Mouse (Mus musculus) hindbrain, embryonic 12.5 days (tissue): ENCODE measurements around the gene Chd2. TPM values are rescaled to one million over a fixed set of nuclear protein-coding genes. Genes with fewer than 3 reads are reported as not detected.

ENCODE experiments used
- ATAC-seq: fragments of 200-750 bp; cut with Nextera tagmentation; 2 replicates; pipeline ENCODE4 v1.8.0; 2017; ENCODE audit warnings: moderate TSS enrichment; ENCODE audit not compliant: low FRiP score
- H3K27ac ChIP-seq: fragments of 300-500 bp; sonication (generic); 2 replicates; pipeline ENCODE4 v1.5.1; 2016; ENCODE audit warnings: mild to moderate bottlenecking
- H3K27me3 ChIP-seq: fragments of 300-500 bp; sonication (generic); 2 replicates; pipeline ENCODE4 v1.6.1; 2016; ENCODE audit warnings: mild to moderate bottlenecking
- H3K36me3 ChIP-seq: fragments of 300-500 bp; sonication (generic); 2 replicates; pipeline ENCODE4 v1.6.1; 2016; ENCODE audit warnings: mild to moderate bottlenecking
- H3K4me1 ChIP-seq: fragments of 300-500 bp; sonication (generic); 2 replicates; pipeline ENCODE4 v1.6.1; 2016
- H3K4me2 ChIP-seq: fragments of 300-500 bp; sonication (generic); replicated peaks from 2 replicates; pipeline ENCODE4 v1.6.1; 2016; ENCODE audit warnings: mild to moderate bottlenecking
- H3K4me3 ChIP-seq: fragments of 300-500 bp; sonication (generic); 2 replicates; pipeline ENCODE4 v1.5.1; 2016; ENCODE audit warnings: mild to moderate bottlenecking
- H3K9ac ChIP-seq: fragments of 300-500 bp; sonication (generic); 2 replicates; pipeline ENCODE4 v1.6.1; 2016; ENCODE audit warnings: mild to moderate bottlenecking, moderate library complexity
- H3K9me3 ChIP-seq: fragments of 300-500 bp; sonication (generic); replicated peaks from 2 replicates; pipeline ENCODE4 v1.6.1; 2016; ENCODE audit warnings: mild to moderate bottlenecking
- WGBS: fragments of 180-500 bp; shearing (Covaris S2); methylation state at CpG from one replicate; pipeline ENCODE4 v1.1.7; 2016; 5-methylcytosine and 5-hydroxymethylcytosine counted together
- polyA plus RNA-seq: library from polyadenylated mRNA; unstranded; fragments of >200 nt; fragmentation: Nextera tagmentation; extraction: Ambion mirVana; gene quantifications from 2 replicates; pipeline ENCODE4 v1.2.1, GENCODE M21; 2016

Chd2 gene
- polyA plus RNA-seq, 1 experiment from 2014 or later: 63.6 TPM

DNA sequence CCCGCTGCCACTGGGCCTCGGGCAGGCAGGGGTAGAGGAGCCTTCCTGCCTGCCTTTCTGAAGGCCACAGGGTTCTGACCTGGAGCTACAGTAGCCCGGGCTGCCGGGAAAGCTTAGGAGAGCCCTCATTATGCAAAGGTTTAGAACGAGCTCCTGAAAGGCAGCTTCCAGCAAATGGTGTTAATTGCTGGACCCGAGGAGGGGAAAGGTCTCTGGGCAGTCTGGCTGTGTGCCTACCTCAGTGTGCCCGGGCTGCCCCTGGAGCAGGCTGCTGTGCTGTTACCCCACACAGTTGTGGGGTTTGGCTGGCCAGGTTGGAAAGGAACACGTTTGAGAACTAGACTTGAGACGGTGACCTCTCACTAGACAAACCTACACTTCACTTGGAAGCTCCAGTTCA lies 152.2 kb downstream of the Chd2 start:
- peak overlapping the region; percentile 95; the same call in 1 of the 2 replicates for H3K9ac ChIP-seq
- no peaks in the 10 kb centered on the region for H3K27me3 ChIP-seq
- WGBS: 2% methylated on average over 9 of the region's 9 CpGs
- ATAC-seq: no peak
- peak overlapping the region; percentile 94 for H3K27ac ChIP-seq
- H3K4me3 ChIP-seq: peak overlapping the region; percentile 75; the same call in 1 of the 2 replicates
- H3K4me1 ChIP-seq: peaks cover 60% of the 10 kb centered on the region
- peaks cover 9% of the 10 kb centered on the region for H3K36me3 ChIP-seq
- H3K4me2 ChIP-seq: peak overlapping the region; percentile 80
- H3K9me3 ChIP-seq: no peaks in the 10 kb centered on the region

GRCm38 (mm10) chr7:73388866-73389265 lies 152.8 kb downstream of the Chd2 start:
- Histone ChIP-seq H3K9ac (no peak overlapping the region), H3K4me2 (peak overlapping the region; percentile 80; the same call in 1 of the 2 replicates), H3K27ac (no peak overlapping the region), H3K4me1 (peaks cover 56% of the 10 kb centered on the region), H3K36me3 (peaks cover 9% of the 10 kb centered on the region), H3K4me3 (no peak overlapping the region), H3K9me3 (no peaks in the 10 kb centered on the region), H3K27me3 (no peaks in the 10 kb centered on the region)
- ATAC-seq: no peak
- WGBS: 66% methylated on average over 2 of the region's 2 CpGs

GRCm38 (mm10) chr7:73382843-73383242 lies 158.8 kb downstream of the Chd2 start:
- H3K4me3 ChIP-seq: no peak overlapping the region
- H3K9me3 ChIP-seq: no peaks in the 10 kb centered on the region
- no peak overlapping the region for H3K9ac ChIP-seq
- ATAC-seq: no peak
- H3K27me3 ChIP-seq: no peaks in the 10 kb centered on the region
- peaks cover 58% of the 10 kb centered on the region for H3K4me1 ChIP-seq
- WGBS: 76% methylated on average over 7 of the region's 7 CpGs
- no peak overlapping the region for H3K27ac ChIP-seq
- H3K36me3 ChIP-seq: no peaks in the 10 kb centered on the region
- H3K4me2 ChIP-seq: no peak overlapping the region

DNA sequence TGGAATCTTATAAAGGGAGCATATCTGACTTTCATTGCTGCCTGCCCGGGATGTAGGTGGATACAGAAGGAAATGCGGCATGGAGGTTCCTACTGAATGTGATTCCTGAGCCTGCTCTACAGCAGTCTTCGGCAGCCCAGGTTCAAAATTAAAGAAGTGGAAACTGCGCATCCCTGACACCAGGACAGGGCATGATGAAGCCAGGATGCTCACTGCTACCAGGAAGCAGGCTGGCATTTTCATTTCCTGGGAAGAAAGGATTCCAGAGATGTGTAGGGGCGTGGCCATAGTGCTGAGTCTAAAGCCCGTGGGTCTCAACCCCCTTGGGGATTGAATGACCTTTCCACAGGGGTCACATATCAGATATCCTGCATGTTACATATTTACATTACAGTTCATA lies 163.6 kb downstream of the Chd2 start:
- H3K27ac ChIP-seq: peak overlapping the region; percentile 95

DNA sequence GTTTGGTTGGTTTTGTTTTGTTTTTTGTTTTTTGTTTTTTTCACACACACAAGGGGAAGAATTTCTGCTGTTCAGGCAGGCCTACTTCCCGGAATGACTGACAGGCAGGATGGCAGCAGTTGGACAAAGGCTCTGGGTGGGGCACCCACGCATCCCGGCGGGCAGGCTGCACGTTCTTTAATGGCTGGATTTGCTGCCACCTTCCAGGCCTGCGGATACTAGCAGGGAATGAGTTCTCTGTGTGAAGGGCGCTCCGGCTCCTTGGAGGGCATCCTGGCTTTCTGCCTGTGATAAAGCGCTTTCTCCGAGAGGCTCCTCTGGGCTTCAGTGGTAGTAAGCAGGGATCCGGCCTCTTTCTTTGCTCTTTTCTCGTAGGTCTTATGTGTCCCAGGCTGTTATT lies 164.3 kb downstream of the Chd2 start:
- ATAC-seq: no peak
- 26% methylated on average over 12 of the region's 12 CpGs for WGBS

More for the DNA sequence above, 163.6 kb downstream of the Chd2 start:
- no peaks in the 10 kb centered on the region for H3K9me3 ChIP-seq
- ATAC-seq: no peak
- H3K4me1 ChIP-seq: peaks cover 56% of the 10 kb centered on the region
- H3K4me2 ChIP-seq: peak overlapping the region; percentile 85
- H3K9ac ChIP-seq: peak overlapping the region; percentile 94
- no peaks in the 10 kb centered on the region for H3K36me3 ChIP-seq
- 53% methylated on average over 6 of the region's 6 CpGs for WGBS
- H3K27me3 ChIP-seq: no peaks in the 10 kb centered on the region
- H3K4me3 ChIP-seq: peak overlapping the region; percentile 85

More for the DNA sequence above, 164.3 kb downstream of the Chd2 start:
- Histone ChIP-seq H3K4me1 (peaks cover 57% of the 10 kb centered on the region), H3K9me3 (no peaks in the 10 kb centered on the region), H3K4me2 (peak overlapping the region; percentile 85), H3K4me3 (peak overlapping the region; percentile 85), H3K9ac (peak overlapping the region; percentile 94), H3K36me3 (no peaks in the 10 kb centered on the region), H3K27me3 (no peaks in the 10 kb centered on the region), H3K27ac (peak overlapping the region; percentile 95)

Other genes starting within 250 kb of the Chd2 start
- gene Rgma, start 166.3 kb downstream of the Chd2 start, polyA plus RNA-seq: 55.3 and 55.7 TPM in 2 replicates
- gene Fam174b, start 198.5 kb upstream of the Chd2 start, polyA plus RNA-seq: 46.5 and 49.7 TPM in 2 replicates